Mouse (Mus musculus) liver, postnatal 0 days (tissue): ENCODE results near the gene Ugt2a3.

Experiments
- CTCF ChIP-seq: sonication (generic); IDR thresholded peaks from 2 replicates; pipeline ENCODE4 v1.5.1; 2016; ENCODE audit warnings: antibody characterized with exemption, low read depth
- EP300 ChIP-seq: IDR thresholded peaks from 2 replicates; pipeline ENCODE4 v1.6.1; 2016; ENCODE audit warnings: antibody characterized with exemption, low read depth, mild to moderate bottlenecking

DNA sequence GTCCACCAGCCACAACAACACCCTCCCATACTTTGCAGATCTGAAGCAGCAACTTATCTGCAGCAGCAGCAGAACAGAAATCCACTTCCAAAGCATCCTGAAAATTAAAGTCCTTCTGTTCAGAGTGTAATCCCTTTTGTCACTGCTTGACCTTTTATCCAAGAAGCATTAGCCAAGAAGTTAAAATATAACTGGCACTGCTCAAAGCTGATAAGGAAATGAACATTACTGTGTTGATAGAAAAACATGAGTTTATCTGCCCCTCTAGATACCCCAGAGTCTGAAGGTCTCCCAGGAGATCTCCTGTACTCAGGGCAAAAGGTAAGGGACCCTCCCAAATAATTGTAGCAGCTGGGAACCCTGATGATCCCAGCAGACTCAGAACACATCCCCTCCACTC is 42.8 kb upstream of the Ugt2a3 start:
- no peak for TF ChIP-seq CTCF
- no peak for TF ChIP-seq EP300
